Mouse (Mus musculus) embryonic facial prominence, embryonic 13.5 days (tissue): ENCODE data around the gene Dnmt3a. TPM values are rescaled to one million over a fixed set of nuclear protein-coding genes. Genes with fewer than 3 reads are reported as not detected.

ENCODE experiments used
- ATAC-seq: fragments of 200-750 bp; cut with Nextera tagmentation; 2 replicates; pipeline ENCODE4 v1.8.0; 2017; ENCODE audit warnings: low read depth; ENCODE audit not compliant: insufficient number of reproducible peaks, insufficient read depth, low FRiP score, low TSS enrichment
- H3K27ac ChIP-seq: fragments of 300-500 bp; sonication (generic); 2 replicates; pipeline ENCODE4 v1.5.1; 2015; ENCODE audit warnings: moderate library complexity, mild to moderate bottlenecking, inconsistent platforms
- H3K27me3 ChIP-seq: fragments of 300-500 bp; sonication (generic); 2 replicates; pipeline ENCODE4 v1.6.1; 2015; ENCODE audit warnings: mild to moderate bottlenecking, inconsistent platforms
- H3K36me3 ChIP-seq: fragments of 300-500 bp; sonication (generic); 2 replicates; pipeline ENCODE4 v1.6.1; 2015; ENCODE audit warnings: mild to moderate bottlenecking, inconsistent platforms
- H3K4me1 ChIP-seq: fragments of 300-500 bp; sonication (generic); 2 replicates; pipeline ENCODE4 v1.6.1; 2015; ENCODE audit warnings: inconsistent platforms
- H3K4me2 ChIP-seq: fragments of 300-500 bp; sonication (generic); 2 replicates; pipeline ENCODE4 v1.6.1; 2015; ENCODE audit warnings: moderate library complexity, mild to moderate bottlenecking, inconsistent platforms
- H3K4me3 ChIP-seq: fragments of 300-500 bp; sonication (generic); 2 replicates; pipeline ENCODE4 v1.5.1; 2015; ENCODE audit warnings: mild to moderate bottlenecking, inconsistent platforms
- H3K9ac ChIP-seq: fragments of 300-500 bp; sonication (generic); 2 replicates; pipeline ENCODE4 v1.6.1; 2015; ENCODE audit warnings: mild to moderate bottlenecking, inconsistent platforms
- H3K9me3 ChIP-seq: fragments of 300-500 bp; sonication (generic); 2 replicates; pipeline ENCODE4 v1.6.1; 2016; ENCODE audit warnings: inconsistent platforms
- WGBS: fragments of 180-500 bp; shearing (Covaris S2); methylation state at CpG from one replicate; pipeline ENCODE4 v1.1.7; 2015; ENCODE audit warnings: mixed read lengths; 5-methylcytosine and 5-hydroxymethylcytosine counted together
- polyA plus RNA-seq: library from polyadenylated mRNA; unstranded; fragments of >200 nt; fragmentation: Nextera tagmentation; extraction: Ambion mirVana; gene quantifications from 2 replicates; pipeline ENCODE4 v1.2.1, GENCODE M21; 2015

The Dnmt3a gene
- polyA plus RNA-seq, 1 experiment from 2014 or later: 168 TPM

DNA sequence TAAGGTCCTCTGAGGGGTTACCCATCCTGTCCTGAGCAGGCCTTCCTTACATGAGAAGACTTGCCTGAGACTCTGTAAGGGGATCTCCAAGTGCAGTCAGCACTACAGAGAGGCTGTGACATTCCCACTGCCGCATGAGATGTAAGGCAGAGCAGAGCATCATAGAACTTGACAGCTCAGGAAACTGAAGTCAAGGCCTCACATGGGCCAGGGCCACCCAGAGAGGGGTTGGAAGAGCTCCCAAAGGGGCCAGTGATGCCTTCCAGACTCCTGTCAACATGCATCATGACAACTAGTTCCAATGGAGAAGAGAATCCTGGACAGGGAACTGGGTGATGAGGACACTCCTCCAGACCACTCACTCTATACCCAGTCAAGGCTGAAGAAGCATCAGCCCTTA lies 18.3 kb upstream of the Dnmt3a start:
- no peak overlapping the region for H3K9ac ChIP-seq
- ATAC-seq: no peak
- H3K9me3 ChIP-seq: no peaks in the 10 kb centered on the region
- 14% methylated on average over 1 of the region's 1 CpGs for WGBS
- no peaks in the 10 kb centered on the region for H3K36me3 ChIP-seq
- no peak overlapping the region for H3K4me2 ChIP-seq
- no peaks in the 10 kb centered on the region for H3K27me3 ChIP-seq
- no peak overlapping the region for H3K4me3 ChIP-seq
- H3K4me1 ChIP-seq: peaks cover 40% of the 10 kb centered on the region
- H3K27ac ChIP-seq: peak overlapping the region; percentile 83; the same call in 1 of the 2 replicates

DNA sequence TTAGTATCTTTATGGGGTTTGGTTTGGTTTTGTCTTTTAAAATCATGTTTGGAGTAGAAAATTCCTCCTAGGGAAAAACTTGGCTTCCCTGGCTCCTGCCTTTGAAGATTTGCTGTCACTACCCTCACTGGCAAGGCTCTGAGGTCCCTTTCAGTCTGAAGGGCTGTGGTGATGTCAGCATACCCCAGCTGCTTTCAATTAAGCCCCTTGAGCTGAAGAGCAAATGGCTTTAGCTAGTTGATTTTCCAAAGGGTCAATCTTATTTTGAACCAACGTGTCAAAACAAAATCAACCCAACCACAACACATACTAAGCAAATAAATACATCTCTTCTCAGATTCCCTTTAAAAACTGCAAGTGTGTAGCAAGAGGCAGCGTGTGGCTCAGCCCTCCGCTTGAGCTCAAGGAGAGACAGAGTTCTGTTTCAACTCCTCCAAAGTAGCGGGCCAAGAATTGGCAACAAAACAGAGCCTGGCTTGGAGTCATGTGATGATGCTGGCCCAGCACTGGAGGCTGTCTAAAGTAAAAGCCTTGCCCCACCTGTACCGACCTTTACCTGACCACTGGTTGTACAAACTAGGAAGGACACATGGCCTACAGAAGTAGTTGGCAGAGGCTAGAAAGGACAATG lies 17.3 kb upstream of the Dnmt3a start:
- peaks cover 31% of the 10 kb centered on the region for H3K4me1 ChIP-seq
- H3K4me2 ChIP-seq: peak overlapping the region; percentile 7; the same call in 1 of the 2 replicates
- H3K9ac ChIP-seq: no peak overlapping the region
- H3K36me3 ChIP-seq: no peaks in the 10 kb centered on the region
- 25% methylated on average over 5 of the region's 5 CpGs for WGBS
- H3K9me3 ChIP-seq: no peaks in the 10 kb centered on the region
- H3K27ac ChIP-seq: peak overlapping the region; percentile 83
- no peak for ATAC-seq
- no peak overlapping the region for H3K4me3 ChIP-seq
- no peaks in the 10 kb centered on the region for H3K27me3 ChIP-seq

DNA sequence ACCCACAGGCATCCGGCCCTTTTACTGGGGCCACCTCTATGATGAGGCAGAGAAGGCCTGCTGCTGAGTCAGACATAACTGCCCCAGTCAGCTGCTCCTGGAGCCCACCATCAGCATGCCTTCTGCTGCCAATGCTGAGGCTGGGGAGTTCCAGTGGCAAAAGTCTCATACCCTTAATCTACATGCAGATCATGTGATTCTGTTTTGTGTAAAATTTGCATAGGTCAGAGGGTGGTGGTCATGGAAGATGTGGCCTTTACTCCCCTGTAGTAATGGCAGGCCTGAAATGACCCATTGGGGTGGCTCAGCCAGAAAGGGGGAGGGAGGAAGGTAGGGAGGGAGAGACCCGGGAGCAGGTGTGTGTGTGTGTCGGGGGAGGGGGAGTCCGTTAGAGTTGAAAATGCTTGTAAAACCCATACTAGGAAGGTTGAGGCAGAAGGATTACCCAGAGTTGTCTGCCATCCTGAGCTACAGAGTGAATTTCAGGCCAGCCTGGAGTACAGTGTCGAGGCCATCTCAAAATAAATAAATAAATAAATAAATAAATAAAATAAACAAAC lies 16.1 kb upstream of the Dnmt3a start:
- H3K4me3 ChIP-seq: no peak overlapping the region
- H3K36me3 ChIP-seq: no peaks in the 10 kb centered on the region
- no peak overlapping the region for H3K4me2 ChIP-seq
- no peaks in the 10 kb centered on the region for H3K9me3 ChIP-seq
- H3K27me3 ChIP-seq: no peaks in the 10 kb centered on the region
- no peak overlapping the region for H3K27ac ChIP-seq
- WGBS: 66% methylated on average over 5 of the region's 5 CpGs
- no peak overlapping the region for H3K9ac ChIP-seq
- no peak for ATAC-seq
- peaks cover 31% of the 10 kb centered on the region for H3K4me1 ChIP-seq

DNA sequence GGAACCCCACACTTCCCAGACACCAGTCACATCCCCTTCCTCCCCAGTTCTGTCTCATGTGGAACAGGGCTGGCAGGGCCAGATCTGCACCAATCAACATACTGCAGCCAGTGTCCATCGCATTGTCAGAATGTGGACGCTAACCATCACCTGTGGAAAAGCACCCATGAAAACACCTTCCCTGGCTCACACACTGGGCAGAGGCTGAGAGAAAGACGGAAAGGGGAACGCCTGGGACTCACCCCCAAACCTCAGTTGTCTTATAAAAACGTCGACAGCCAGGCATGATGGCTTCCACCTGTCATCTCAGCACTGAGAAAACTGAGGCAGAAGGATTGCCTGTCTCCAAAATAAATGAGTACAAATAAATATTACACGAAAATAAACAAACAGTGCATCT lies 14.6 kb upstream of the Dnmt3a start:
- Histone ChIP-seq H3K9ac (no peak overlapping the region), H3K4me1 (peaks cover 31% of the 10 kb centered on the region), H3K9me3 (no peaks in the 10 kb centered on the region), H3K4me3 (no peak overlapping the region; the same call in 1 of the 2 replicates), H3K27me3 (no peaks in the 10 kb centered on the region), H3K27ac (no peak overlapping the region), H3K36me3 (no peaks in the 10 kb centered on the region), H3K4me2 (peak overlapping the region; percentile 68)
- 54% methylated on average over 7 of the region's 7 CpGs for whole genome bisulfite sequencing
- no peak for ATAC-seq

DNA sequence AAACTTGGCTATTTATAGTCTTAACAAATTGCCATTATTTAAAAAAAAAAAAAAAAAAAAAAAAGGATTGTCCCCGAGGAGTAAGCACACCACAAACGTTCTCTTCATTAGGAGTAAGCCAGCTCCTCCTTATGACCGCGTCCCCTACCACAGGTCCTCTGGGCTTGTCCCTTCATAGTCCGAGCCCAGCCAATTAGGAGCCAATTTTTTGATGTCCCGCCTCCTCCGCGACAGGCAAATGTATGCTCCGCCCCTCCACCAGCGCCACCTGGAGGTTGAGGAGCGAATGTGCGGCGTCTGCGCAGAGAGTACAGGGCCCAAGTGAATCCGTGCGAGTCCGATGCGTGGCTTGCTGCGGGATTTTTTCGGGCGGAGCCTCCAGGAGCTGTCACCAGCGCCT lies 14.1 kb upstream of the Dnmt3a start:
- Histone ChIP-seq H3K9me3 (no peaks in the 10 kb centered on the region), H3K4me2 (peak overlapping the region; percentile 68), H3K36me3 (no peaks in the 10 kb centered on the region), H3K4me3 (peak overlapping the region; percentile 37), H3K4me1 (peaks cover 29% of the 10 kb centered on the region), H3K9ac (peak overlapping the region; percentile 63), H3K27me3 (no peaks in the 10 kb centered on the region), H3K27ac (no peak overlapping the region)
- 0 out of 2 replicates have a peak, but pooled peaks have one; percentile 39 for ATAC-seq
- under 1% methylated on average over 22 of the region's 22 CpGs for WGBS

DNA sequence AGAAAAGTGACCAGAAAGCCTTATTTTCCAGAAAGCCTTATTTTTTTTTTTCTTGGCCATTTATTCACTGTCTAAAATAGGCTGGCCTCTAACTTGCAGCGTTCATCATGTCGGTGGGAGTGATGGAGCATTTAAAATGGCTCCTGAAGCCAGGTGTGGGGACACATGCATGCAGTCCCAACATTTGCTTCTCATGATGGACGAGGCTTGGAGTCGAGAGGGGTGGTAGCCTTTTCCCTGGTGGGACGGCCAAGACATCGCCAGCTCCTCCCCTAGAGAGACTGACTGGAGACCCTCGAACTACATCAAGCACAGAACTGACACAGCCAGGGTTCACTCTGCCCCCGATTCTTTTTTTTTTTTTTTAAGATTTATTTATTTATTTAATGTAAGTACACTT lies 13.6 kb upstream of the Dnmt3a start:
- H3K4me1 ChIP-seq: peaks cover 24% of the 10 kb centered on the region
- H3K27ac ChIP-seq: no peak overlapping the region
- no peak for ATAC-seq
- peak overlapping the region; percentile 68 for H3K4me2 ChIP-seq
- 18% methylated on average over 8 of the region's 8 CpGs for WGBS
- peak overlapping the region; percentile 37 for H3K4me3 ChIP-seq
- no peaks in the 10 kb centered on the region for H3K36me3 ChIP-seq
- peak overlapping the region; percentile 63 for H3K9ac ChIP-seq
- no peaks in the 10 kb centered on the region for H3K27me3 ChIP-seq
- H3K9me3 ChIP-seq: no peaks in the 10 kb centered on the region

DNA sequence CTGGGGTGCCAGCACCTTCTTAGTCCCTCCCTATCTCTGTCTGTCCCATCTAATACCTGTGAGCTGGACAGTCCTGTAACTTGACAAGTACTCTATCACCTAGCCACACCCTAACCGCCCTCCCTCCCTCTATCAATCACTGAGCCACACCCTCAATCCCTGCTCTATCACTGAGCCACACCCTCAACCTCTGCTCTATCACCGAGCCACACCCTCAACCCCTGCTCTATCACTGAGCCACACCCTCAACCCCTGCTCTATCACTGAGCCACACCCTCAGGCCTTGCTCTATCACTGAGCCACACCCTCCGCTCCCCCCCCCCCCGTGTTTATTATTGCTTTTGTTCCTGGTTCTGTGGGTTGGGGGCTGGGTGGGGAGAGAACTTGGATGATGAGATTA lies 10.2 kb upstream of the Dnmt3a start:
- H3K36me3 ChIP-seq: no peaks in the 10 kb centered on the region
- no peaks in the 10 kb centered on the region for H3K27me3 ChIP-seq
- no peak for ATAC-seq
- H3K4me1 ChIP-seq: no peaks in the 10 kb centered on the region
- H3K4me2 ChIP-seq: no peak overlapping the region
- no peaks in the 10 kb centered on the region for H3K9me3 ChIP-seq
- WGBS: 28% methylated on average over 4 of the region's 4 CpGs
- no peak overlapping the region for H3K9ac ChIP-seq
- no peak overlapping the region for H3K27ac ChIP-seq
- no peak overlapping the region for H3K4me3 ChIP-seq

DNA sequence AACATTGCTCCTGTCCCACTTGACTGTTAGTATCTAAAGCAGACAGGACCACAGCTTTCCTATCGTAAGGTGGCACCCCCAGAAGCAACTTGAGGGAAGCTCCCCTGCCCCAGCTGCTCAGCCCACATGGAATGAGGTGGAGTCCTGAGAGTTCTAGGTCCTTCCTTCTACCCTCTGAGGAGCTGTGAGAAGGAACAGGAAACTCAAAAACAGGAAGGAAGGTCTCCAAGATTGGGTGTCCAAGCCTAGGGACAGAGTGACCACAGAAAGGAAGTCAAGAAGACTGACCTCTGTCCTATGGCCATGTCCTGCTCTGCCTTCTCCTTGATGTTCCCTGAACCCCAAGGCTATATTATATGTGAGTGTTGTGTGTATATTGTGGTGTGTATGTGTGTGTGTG lies 6.3 kb upstream of the Dnmt3a start:
- Histone ChIP-seq H3K4me3 (no peak overlapping the region), H3K9me3 (no peaks in the 10 kb centered on the region), H3K4me2 (no peak overlapping the region), H3K4me1 (no peaks in the 10 kb centered on the region), H3K36me3 (no peaks in the 10 kb centered on the region), H3K27me3 (0 out of 2 replicates have a peak, but pooled peaks cover under 1% of the 10 kb centered on the region), H3K27ac (no peak overlapping the region), H3K9ac (no peak overlapping the region)
- WGBS: 95% methylated on average over 1 of the region's 1 CpGs
- no peak for ATAC-seq

DNA sequence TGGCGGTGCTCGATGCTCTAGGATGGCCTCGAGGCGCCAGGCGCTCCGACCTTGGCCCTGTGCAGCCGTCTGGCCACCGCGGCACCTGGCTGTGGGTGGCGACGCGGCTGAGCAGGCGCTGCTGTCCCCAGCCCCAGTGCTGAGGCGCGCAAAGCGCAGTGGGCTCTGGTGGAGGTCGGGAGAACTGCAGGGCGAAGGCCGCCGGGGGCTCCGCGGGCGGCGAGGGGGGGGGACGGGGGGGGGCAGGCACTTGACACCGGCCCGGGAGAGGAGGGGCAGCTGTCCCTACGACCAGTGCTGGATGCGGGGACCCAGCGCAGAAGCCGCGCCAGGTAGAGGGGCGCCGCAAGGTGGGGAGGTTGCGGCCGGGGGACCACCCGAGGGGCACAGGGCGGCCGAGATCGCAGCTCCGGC lies 471 bp downstream of the Dnmt3a start:
- 2% methylated on average over 40 of the region's 41 CpGs for WGBS
- peak; percentile 78 for ATAC-seq
- peaks cover 36% of the 10 kb centered on the region for H3K4me1 ChIP-seq
- H3K4me3 ChIP-seq: peak overlapping the region; percentile 87
- H3K4me2 ChIP-seq: peak overlapping the region; percentile 86
- peak overlapping the region; percentile 97 for H3K27ac ChIP-seq
- 0 out of 2 replicates have a peak, but pooled peaks cover 2% of the 10 kb centered on the region for H3K27me3 ChIP-seq
- H3K9me3 ChIP-seq: no peaks in the 10 kb centered on the region
- H3K36me3 ChIP-seq: no peaks in the 10 kb centered on the region
- H3K9ac ChIP-seq: peak overlapping the region; percentile 92

DNA sequence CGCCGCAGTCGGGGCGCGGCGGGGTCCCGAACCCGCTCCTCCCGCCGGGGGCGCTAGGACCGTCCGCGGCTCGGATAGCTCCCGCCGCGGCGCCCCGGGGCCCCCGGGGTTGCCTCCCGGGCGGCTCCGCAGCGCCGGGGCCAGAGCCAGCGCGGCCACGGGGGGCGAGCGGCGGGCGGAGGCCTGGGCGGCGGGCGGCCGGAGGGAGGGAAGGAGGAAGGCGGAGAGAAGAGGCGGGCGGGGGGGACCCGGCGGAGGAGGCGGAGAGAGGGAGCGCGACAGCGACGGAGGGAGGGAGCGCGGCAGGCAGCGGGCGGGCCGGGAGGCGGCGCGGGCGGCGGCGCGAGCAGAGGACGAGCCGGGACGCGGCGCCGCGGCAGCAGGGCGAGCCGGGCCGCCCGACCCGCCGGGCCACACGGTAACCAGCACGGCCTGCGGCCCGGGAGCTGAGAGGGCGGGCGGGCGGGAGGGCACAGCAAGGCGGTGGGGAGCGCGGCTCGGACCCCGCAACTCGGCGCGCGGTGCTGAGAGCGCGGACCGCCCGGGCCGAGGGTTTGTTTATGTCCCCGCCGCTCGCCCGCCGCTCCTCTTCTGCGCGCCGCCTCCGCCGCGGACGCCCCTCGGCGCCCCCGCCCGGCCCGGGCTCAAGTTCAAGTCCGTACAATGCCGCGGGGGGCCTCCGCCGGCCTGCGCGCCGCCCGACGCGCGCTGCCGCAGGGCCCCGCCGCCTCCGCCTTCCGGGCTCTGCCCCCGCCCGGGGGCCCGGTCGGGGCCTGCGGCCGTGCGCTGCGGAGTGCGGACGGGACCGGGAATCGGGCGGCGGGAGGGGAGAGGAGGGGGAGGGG lies 1.1 kb downstream of the Dnmt3a start:
- under 1% methylated on average over 39 of the region's 141 CpGs for WGBS
- no peaks in the 10 kb centered on the region for H3K36me3 ChIP-seq
- peak overlapping the region; percentile 86 for H3K4me2 ChIP-seq
- no peaks in the 10 kb centered on the region for H3K9me3 ChIP-seq
- H3K4me1 ChIP-seq: peaks cover 41% of the 10 kb centered on the region
- peak overlapping the region; percentile 92 for H3K9ac ChIP-seq
- H3K4me3 ChIP-seq: peak overlapping the region; percentile 87
- peak; percentile 17; the same call in 1 of the 2 replicates for ATAC-seq
- H3K27ac ChIP-seq: peak overlapping the region; percentile 97
- 0 out of 2 replicates have a peak, but pooled peaks cover 2% of the 10 kb centered on the region for H3K27me3 ChIP-seq

DNA sequence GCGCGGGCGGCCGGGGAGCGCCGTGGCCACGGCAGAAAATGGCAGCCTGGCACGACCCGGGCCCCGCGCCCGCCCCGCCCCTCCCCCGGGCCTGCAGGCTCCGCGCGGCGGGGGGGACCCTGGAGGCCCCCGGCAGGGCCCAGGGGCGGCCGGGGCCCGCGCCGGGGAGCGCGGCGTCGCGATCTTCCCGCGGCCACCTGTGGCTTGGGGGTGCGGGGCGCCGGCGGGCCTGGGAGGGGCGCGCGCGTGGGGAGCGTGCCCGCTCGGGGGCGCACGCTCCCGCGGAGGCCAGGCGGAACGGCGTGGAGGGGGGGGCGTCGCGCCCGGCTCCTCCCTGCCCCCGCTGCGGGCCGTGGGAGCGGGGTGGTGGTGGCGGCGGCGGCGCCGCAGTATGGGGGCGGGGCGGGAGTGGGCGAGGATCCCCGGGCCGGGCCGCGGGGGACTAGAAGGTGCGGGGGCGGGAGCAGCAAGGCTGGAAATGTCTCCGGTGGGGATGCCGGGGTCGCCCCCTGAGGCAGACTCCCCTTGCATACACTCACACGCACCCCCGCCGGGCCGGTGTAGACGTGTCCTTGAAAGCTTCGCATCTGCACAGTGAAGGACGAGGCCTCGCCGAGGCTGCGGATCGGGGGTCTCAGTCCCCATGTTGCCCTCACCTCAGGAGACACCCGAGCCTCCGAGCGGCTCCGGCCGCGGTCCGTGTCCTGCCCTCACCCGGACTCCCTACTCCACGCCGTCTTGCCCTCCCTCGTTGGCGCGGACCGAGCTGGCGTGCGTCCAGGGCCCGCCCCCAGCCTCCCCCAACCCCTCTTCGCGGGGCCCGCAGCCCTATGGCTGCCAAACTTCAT lies 2.0 kb downstream of the Dnmt3a start:
- ATAC-seq: peak; percentile 40
- peak overlapping the region; percentile 92 for H3K9ac ChIP-seq
- H3K9me3 ChIP-seq: no peaks in the 10 kb centered on the region
- under 1% methylated on average over 59 of the region's 105 CpGs for WGBS
- H3K4me2 ChIP-seq: peak overlapping the region; percentile 86
- 0 out of 2 replicates have a peak, but pooled peaks cover 2% of the 10 kb centered on the region for H3K27me3 ChIP-seq
- no peaks in the 10 kb centered on the region for H3K36me3 ChIP-seq
- peaks cover 46% of the 10 kb centered on the region for H3K4me1 ChIP-seq
- peak overlapping the region; percentile 97 for H3K27ac ChIP-seq
- H3K4me3 ChIP-seq: peak overlapping the region; percentile 87
